Mouse (Mus musculus): ENCODE measurements around the gene Ptges3.
"Not testable (repeated sequence)": the region's sequence is repeated elsewhere in the genome, so short reads cannot be mapped to it uniquely, and the experiment has no call there.

Ptges3 gene

GRCm38 (mm10) chr10:128059207-128059981, 640 bp downstream of the Ptges3 start:
- DNase-seq: peak; percentile 68 to 74

DNA sequence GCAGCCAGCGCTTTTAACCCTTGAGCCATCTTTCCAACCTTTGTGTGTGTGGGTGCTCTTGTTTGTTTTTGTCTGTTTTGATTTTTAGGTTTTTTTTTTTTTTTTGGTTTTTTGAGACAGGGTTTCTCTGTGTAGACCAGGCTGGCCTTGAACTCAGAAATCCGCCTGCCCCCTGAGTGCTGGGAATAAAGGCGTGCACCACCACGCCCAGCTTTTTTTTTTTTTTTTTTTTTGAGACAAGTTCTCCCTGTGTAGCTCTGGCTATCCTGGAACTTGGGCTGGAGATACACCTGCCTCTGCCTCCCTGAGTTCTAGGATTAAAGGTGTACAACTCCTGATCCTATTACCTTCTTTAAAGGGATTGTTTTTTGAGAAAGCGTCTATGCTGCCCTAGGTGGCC, 2.4 kb downstream of the Ptges3 start:
- DNase-seq: no peak

DNA sequence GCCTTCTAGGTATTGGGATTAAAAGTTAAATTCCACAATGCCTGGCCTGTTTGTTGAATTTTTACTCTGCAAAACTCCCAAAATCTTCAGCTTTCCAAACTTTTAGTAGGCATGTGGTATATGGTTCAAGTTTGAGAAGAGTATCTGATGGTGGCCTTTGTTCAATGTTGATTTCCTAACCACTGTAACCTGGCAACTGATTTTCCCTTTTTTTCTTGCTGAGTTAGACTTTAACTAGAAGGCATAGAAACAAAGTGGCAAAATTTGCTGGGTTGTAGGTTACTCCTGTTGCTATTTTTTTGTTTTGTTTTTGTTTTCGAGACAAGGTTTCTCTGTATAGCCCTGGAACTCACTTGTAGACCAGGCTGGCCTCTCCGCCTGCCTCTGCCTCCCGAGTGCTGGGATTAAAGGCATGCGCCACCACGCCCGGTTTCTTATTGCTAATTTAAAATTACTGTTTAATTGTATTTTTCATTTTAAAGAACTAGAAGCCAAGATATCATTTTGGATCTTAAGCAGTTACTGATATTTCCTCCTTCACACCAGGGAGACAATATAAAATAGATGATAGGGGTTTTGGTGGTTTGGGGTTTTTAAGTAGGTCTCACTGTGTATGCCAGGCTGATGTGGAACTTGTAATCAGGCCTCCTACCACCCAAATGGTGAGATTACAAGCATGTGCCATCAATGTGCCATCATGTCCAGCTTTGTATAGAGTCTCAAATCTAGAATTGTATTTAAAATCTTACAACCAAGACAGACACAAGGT, 3.7 kb downstream of the Ptges3 start:
- no peak for DNase-seq

DNA sequence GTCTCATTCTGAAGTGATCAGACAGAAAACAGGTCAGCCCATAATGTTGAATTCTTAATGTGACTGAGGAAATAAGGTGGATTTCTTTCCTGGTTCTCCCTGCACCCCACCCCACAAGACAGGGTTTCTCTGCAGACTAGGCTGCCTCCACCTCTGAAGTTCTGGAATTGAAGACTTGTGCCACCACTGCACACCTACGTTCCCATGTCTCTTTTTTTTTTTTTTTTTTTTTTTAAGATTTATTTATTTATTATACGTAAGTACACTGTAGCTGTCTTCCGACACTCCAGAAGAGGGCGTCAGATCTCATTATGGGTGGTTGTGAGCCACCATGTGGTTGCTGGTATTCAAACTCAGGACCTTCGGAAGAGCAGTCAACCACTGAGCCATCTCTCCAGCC, 7.3 kb downstream of the Ptges3 start:
- no peak for DNase-seq

DNA sequence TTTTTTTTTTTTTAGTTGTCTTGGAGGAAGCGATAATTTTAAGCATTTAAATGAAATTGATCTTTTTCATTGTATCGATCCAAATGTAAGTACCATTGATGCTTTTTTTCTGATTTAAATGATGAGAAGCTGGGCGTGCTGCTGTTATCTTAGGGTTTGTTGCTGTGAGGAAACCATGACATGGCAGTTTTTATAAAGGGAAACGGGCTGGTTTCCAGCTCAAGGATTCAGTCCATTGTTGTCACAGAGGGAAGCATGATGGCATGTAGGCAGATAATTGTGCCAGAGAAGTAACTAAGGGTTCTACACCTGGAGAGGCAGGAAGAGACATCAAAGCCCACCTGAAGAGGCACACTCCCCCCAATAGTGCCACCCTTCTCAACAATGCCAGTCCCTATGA, 10.4 kb downstream of the Ptges3 start:
- DNase-seq: no peak

- not testable (repeated sequence) for DNase-seq
These were observed 11.7 kb downstream of the Ptges3 start for GRCm38 (mm10) chr10:128070432-128070831.

DNA sequence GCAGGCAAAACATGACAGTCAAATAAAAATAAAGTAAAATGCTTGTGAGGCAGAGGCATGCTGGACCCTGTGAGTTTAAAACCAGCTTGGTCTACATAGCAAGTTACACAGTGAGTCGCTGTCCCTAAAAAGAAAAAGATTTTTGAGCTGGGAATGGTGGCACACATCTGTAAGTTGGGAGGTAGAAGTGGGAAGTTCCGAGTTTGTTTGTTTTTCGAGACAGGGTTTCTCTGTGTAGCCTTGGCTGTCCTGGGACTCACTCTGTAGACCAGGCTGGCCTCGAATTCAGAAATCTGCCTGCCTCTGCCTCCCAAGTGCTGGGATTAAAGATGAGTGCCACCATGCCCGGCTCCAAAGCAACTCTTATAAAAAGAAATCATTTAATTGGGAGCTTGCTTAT, 19.5 kb downstream of the Ptges3 start:
- DNase-seq: not testable (repeated sequence)

DNA sequence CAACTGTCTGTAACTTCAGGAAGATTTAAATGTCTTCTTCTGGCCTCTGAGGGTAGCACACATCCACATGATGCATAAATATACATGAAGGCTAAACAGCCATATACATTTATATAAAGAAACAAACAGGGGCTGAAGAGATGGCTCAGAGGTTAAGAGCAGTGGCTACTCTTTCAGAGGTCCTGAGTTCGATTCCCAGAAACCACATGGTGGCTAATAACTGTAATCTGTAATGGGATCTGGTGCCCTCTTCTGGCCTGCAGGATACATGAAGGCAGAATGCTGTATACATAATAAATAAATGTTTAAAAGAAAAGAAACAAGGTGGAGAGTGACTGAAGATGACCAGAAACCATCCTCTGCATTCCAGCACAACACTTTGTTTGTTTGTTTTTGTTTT, 21.7 kb downstream of the Ptges3 start:
- DNase-seq: peak in 1 of 2 experiments; percentile 23

- DNase-seq: no peak
These were observed 23.2 kb downstream of the Ptges3 start for GRCm38 (mm10) chr10:128081807-128082476.

- DNase-seq: no peak
These were observed 23.7 kb downstream of the Ptges3 start for GRCm38 (mm10) chr10:128082477-128082808.

- peak; percentile 98 to 99 for DNase-seq
These were observed 24.2 kb downstream of the Ptges3 start, which contains the start of gene Atp5b for GRCm38 (mm10) chr10:128082880-128083421. Atp5b (plus strand) TSS chr10:128083273.

GRCm38 (mm10) chr10:128083688-128084087, 24.9 kb downstream of the Ptges3 start:
- peak; percentile 42 to 48 for DNase-seq

GRCm38 (mm10) chr10:128084160-128084559, 25.4 kb downstream of the Ptges3 start:
- DNase-seq: no peak

DNA sequence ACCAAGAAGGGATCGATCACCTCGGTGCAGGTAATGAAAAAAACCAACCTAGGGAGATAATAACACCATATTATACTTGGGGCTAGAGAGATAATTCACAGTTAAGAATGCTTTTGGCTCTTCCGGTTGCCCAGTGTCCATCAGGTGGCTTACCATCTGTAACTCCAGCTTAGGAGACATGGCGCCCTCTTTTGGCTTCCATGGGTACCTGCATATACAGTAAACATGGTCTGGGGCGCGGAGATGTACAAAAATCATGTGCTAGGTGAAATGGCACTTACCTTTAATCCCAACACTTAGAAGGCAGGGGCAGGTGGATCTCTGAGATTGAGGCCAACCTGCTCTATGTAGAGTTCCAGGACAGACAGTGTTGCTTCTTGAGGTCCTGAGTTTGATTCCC, 27.6 kb downstream of the Ptges3 start:
- peak in 1 of 2 experiments; percentile 55 for DNase-seq

DNA sequence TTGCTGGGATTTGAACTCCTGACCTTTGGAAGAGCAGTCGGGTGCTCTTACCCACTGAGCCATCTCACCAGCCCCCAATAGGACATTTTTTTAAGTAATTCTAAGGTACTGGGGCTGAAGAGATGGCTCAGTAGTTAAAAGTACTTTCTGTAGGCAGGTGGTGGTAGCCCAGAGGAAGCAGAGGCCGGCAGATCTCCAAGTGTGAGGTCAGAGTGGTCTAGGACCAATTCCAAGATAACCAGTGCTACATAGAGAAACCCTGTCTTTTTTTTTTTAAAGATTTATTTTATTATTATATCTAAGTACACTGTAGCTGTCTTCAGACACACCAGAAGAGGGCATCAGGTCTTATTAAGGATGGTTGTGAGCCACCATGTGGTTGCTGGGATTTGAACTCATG, 28.5 kb downstream of the Ptges3 start:
- not testable (repeated sequence) for DNase-seq

GRCm38 (mm10) chr10:128088181-128088580, 29.4 kb downstream of the Ptges3 start:
- DNase-seq: no peak

- DNase-seq: no peak
These were observed 31.1 kb downstream of the Ptges3 start for GRCm38 (mm10) chr10:128089842-128090241.

DNA sequence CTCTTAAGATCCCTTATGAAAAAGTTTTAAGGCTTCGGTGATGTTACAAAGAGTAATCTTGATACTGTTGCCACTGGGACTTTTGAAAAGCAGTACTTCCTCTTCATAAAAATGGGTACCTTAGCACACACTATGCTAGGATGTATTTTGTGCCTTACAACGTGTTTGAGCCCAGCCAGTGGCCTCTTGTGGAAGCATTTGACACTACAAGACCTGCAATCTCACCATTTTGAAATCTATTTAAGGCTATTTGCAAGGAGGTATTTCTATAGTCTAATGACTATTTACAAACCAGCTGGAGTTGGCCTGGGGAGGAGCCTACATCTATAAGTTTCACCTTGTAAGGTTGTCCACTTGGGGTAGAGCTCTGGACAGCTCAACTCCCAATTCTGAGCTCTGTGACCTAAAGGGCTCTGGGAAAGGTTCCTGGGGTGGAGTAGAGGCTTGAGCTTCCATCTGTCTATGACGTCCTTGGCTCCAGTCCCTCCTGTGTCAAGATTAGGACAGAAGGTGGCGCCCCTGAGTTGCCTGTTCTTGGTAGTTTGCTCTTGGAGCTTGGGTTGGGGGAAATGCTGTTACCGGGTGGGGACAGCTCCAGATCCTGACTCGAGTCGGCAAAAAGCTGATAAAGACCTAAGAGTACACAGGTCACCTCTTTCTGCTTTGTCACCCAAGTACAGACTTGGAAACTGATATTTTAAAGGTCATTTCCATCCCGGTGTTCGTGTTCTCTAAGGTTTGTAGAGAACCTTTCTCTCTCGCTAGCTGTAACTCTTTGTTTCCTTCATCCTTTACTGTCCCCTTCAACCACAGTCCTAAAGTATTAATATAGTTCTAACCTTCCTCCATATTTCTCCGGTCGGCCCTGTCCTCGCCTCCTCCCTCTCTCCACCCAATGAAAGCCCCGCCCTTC, 32.2 kb downstream of the Ptges3 start:
- DNase-seq: peak; percentile 88 to 93

- DNase-seq: peak; percentile 61 to 70
These were observed 33.1 kb downstream of the Ptges3 start, which contains the start of gene Baz2a for GRCm38 (mm10) chr10:128091564-128092505. Baz2a (plus strand) TSS chr10:128091577.

Data from lung, postnatal 4 days (tissue).